Mouse (Mus musculus) MN1 (cell line): ENCODE data around the gene Mapk3.
"Not testable (repeated sequence)": the region's sequence is repeated elsewhere in the genome, so short reads cannot be mapped to it uniquely, and the experiment has no call there.

ENCODE experiments used
- DNase-seq: peaks from one replicate; pipeline ENCODE4 v3.0.0-alpha.2; 2016; ENCODE audit warnings: low spot score

The Mapk3 gene

DNA sequence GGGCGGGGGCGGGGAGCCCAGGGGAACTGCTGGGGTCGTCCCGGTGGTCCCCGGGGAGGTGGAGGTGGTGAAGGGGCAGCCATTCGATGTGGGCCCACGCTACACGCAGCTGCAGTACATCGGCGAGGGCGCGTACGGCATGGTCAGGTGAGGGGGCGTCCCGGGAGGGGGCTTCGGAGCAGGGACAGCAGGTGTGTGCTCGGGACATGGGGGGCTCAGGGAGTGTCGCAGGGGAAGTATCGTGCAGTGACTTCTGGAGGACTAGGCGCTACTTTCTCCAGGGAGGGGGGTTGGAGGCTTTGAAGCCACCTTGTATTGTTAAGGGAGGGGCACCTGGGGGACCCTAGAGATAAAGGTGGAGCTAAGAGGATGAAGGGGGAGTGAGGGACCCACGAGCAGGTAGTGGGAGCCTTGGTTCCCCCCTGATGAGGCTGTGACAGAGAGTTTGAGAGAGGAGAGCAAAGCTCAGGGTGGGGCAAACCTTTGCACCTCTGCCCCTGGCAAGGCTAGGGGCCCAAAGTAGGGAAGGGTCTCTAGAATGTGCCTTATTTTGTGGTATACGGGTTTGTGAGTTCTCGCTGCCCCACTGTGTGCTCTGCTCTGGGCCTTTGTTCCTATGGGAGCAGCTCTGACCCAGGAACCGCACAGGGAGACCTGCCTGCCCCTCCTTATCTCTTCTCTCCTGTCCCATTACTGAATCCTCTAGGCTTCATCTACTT is 430 bp downstream of the Mapk3 start:
- DNase-seq, result no peak

DNA sequence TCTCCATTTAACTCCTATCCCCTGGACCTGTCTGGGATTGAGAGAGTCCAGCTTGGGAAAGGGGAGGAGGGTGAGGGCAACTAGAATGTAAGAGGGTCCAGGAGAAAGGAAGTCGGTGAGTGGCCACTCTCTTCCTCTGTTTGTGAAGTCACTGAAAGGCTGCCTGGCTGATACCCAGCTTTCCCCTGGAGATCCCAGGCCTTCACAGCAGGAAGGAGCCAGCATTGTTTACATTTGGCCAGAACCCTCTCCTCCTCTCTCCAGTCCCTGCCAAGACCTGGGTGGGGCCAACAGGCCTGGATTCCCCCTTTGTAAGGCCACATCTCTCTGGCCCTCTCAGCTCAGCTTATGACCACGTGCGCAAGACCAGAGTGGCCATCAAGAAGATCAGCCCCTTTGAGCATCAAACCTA is 996 bp downstream of the Mapk3 start:
- peak; percentile 78 for DNase-seq

DNA sequence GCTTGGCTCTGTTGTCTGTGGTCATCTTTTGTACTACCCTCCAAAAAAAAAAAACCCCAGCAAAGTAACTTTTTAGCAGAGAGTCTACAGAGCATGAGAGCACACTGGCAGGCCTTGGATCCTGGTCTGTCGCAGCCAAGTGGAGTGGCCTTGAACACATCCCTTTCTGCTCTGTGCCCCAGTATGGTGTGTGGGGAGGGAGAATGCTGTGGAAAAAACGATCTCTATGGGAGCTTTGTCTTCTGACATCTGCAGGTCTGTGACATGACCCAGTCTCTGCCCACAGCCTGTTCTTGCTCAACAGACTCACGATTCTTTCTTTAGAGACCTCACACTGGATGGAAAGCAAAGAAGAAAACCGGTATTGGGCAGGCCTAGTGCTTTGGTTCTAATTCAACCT is 1.6 kb downstream of the Mapk3 start:
- no peak for DNase-seq

DNA sequence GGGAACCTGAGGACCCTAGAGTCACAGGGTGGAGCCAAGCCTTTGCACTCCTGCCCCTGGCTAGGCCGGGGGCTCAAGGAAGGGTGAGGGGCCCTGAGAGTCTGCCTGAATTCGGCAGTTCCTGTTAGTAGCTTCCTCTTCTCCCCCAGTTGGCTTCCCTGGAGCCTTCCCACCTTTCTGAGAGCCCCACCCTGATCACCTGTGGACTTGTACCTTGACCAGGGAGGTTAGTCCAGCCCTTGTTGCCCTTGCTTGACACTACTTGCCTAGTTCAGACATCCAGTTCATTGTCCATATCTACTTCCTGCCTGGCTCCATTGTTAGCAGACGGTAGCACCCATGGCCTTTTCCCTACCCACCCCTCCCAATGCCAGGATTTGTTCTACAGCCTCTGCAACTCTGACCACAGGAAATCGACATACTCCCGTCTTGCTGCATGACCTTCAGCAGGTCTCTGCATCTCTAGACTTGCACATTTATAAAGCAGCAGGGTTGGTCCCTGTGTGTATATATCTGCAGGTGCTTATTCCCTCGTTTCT is 2.2 kb downstream of the Mapk3 start:
- no peak for DNase-seq

DNA sequence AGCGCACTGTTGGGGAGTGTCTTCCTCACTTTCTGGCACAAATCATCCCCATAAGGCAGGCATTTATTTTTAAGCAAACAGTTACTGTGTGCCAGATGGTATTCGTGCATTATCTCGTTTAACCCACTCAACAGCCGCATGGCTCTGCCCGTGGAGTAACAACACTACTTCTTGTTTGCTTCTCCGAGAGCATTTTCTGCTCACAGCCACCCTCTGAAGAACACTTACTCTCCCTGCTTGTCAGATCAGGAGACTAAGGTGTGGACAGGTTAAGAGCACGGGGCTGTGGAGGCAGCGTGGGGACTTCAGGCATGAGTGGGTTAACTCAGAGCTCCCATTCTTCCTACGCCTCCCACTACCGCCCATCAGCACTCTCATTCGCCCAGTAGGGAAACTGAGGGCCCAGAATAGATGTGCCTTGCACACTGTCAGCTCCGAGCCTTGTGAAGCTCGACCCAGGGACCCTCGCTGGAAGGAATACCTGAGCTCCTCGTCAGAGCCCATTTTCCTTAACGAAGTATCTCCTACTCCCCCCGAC is 3.1 kb downstream of the Mapk3 start:
- DNase-seq, result no peak

DNA sequence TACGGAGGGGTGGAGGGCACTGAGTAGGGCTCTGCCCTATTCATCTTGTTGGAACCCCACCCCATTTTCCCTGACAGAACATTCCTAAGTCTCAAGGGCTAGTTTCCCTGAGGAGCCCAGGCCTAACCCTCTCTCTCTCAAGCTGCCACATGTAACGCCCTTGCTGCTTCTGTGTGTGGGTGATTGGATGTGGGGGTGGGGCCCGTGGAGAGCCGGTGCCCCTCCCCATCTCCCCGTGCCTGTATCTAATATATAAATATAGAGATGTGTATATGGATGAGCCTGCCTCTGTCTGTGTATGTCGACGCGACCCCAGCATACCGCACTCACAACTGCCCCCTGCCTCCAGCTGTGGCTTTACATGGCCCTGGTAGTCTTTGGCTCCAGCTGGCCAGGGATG is 6.1 kb downstream of the Mapk3 start:
- DNase-seq, result no peak

DNA sequence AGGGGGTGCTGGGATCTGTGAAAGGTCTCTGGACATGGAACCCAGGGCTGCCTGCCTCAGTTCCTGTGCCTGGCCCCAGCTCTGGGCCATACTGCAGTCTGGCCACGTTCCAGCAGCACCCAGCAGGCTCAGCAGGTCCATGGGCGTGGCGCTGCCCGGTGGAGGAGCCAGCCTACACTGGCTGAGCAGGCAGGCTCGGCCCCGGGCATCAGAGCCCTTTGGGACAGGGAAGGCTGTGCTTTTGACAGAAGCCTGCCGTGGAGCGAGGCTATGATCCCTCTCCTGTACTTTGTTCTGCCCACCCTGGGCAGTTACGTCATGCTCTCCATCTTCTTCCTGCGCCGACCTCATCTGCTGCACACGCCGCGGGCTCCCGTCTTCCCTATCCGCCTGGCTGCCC is 6.8 kb downstream of the Mapk3 start, which contains the start of gene Gdpd3:
TSS of gene Gdpd3 (plus strand) at position 134 of the 400 bp plus-strand sequence.
- peak; percentile 81 for DNase-seq

DNA sequence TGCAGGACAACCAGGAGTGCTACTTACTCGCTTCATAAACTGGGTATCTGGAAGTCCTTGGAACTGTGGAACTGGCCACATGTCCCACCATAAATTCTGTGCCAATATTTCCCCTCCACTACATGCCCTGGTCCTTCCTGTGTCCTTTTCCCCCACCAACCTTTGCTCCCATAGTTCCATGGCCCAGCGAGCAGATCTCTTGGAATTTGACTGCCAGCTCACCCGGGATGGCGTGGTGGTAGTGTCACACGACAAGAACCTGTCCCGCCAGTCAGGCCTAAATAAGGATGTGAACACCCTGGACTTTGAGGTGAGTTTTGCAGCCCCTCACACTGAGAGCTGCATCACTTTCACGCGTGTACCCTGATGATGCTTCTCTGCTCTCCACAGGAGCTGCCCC is 7.6 kb downstream of the Mapk3 start:
- DNase-seq, result no peak

DNA sequence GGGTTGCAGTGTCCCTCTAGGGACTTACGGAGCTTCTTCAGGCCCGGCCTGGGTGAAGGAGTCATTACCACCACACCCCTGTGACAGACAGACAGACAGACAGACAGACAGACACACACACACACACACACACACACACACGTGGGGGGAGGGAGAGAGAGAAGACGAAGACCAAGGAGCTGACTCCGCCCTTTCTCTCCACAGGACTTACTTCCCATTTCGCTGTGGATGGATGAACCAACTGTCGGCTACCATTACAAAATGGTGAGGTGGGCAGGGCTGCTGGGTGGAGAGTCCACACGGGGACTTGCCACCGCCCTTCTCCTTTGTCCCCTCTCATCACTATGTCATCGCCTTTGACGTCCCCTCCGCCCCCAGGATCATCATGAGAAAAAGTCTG is 11.4 kb downstream of the Mapk3 start:
- DNase-seq, result no peak

DNA sequence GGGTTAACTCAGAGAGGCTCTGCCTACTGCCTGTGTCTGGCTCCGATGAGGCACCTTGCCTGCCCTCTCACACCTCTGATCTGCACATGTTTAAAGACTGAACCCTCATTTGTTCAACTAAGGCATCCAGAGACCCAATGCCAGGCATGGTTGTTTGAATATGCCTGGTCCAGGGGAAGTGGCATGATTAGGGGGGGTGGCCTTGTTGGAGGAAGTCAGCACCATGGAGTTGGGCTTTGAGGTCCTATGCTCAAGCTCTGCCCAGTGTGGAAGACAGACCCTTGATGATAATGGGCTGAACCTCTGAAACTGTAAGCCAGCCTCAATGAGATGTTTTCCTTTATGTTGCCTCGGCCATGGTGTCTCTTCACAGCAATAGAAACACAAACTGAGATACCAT is 13.9 kb downstream of the Mapk3 start:
- no peak for DNase-seq

DNA sequence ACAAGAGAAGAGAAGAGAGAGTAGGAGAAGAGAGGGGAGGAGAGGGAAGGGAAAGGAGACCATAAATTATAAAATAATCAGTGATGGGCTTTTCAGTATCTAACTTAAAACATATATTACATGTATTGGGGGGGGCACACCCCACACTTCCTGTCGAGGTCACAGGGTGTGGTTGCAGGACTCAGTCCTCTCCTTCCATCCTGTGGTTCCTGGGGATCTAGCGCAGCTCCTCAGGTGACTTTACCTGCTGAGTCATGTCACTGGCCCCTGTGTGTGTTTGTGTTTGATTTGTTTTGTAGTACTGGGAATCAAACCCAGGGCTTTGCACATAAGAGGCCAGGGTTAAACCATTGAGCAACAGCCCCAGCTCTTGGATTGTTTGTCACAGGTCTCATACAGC is 15.1 kb downstream of the Mapk3 start:
- DNase-seq, result no peak

DNA sequence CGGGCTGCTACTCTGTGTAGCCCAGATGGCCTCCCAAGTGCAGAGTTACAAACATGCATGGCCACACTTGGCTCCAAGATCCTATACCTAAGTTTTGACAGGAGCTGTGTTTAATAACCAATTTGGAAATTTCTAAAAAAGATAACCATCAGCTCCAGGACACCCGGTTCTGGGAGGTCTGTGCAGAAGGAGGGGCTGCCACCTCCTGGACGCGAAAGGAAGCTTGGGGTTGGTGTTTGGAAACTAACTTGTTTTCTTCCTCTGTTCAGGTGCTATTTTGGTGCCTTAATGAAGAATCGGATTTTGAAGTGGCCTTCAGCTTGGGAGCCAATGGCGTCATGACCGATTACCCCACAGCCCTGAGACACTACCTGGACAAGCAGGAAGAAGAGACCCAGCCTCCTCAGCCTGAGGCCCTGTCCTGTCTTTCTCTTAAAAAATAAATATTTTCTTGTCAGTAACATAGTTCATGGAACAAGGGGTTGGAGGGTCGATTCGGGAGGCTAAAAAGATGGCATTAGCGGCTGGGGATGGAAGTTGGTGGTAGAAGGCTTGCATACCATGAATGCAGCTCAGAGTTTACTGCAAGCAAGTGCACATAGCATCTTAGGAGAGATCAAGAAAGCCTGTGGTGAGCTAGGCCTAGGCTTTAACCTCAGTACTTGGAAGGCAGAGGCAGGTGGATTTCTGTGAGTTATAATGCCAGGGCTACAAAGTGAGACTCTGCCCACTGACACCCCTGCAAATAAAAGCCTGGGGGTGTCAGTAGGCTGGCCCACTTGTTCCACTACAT is 16.0 kb downstream of the Mapk3 start:
- peak; percentile 42 for DNase-seq

DNA sequence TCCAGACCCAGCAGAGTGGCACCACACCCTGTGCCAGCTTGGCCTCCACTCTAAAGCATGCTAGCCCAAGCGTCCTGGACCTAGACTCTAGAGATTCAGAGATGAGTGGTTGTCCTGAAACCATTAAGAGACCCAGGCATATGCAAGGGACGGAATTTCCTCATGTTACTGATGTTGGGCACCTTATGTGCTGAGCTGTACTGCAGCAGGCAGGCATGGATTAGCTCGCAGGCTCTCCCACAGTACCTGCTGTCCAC is 16.5 kb downstream of the Mapk3 start:
- DNase-seq, result peak; percentile 29

DNA sequence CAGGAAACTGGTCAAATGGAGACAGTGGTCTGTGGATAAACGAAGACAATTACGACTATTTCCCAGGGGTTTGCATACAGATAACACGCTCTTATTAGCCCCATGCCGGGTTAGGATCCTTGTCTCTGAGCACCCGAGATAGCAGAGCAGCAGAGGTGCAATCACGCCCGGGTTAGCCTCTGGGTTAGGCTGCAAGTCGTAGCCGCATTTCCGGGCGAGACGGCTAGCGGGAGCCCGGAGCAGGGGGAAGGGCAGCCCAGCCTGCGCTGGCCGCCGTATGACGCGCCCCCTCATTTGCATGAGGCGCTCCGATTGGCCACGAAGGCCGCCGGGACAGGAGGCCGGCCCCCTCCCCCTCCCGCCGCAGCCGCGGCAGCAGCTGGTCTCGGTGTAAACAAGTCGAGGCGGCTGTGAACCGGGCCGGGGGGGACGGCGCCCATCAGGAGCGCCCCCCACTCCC is 17.2 kb downstream of the Mapk3 start, which contains the start of gene Ypel3:
TSS of gene Ypel3 (plus strand) at position 358 of the 460 bp plus-strand sequence.
- DNase-seq, result peak; percentile 93

DNA sequence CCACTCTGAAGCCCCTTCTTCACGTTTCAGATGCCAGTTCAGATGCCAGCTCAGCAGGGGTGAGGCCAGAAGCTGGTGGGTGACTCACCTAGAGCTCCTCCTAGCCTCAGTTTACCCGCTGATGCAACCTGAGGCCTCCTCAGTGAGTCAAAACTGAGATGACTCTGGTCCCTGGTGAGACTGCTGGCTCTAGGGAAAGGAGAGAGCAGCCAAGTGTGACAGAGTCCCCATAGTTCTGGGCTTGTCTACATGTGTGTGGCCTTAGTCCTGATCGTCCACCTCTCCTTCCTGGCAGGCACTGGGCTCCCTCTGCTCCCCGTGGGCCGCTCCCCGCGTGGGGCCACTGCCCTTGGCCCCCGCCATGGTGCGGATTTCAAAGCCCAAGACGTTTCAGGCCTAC is 18.1 kb downstream of the Mapk3 start:
- peak; percentile 34 for DNase-seq

DNA sequence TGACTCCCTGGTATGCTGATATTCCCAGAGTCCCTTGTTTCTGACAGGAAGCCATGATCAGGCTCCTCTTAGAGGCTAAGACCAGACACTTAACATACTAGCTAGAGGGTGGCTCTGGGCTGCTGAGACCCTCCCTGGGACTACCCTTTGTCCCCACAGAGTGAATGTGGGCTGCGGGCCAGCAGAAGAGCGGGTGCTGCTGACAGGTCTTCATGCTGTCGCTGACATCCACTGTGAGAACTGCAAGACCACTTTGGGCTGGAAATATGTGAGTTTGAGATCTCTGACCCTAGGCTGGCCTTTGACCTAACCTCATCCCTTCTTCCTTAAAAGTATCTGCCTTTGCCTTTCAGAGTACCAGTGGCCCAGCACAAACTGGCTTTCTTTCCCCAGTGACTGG is 18.7 kb downstream of the Mapk3 start:
- no peak for DNase-seq

DNA sequence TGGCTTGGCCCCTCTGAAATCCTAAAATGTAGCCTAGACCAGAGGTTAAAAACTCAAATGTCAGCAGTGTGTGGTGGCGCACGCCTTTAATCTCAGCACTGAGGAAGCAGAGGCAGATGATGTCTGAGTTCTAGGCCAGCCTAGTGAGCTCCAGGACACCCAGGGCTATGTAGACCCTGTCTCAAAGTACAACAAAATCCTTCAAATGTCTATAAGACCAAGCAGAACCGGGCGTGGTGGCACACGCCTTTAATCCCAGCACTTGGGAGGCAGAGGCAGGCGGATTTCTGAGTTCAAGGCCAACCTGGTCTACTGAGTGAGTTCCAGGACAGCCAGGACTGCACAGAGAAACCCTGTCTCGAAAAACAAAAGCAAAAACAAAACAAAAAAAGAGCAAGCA is 19.7 kb downstream of the Mapk3 start:
- DNase-seq, result not testable (repeated sequence)

DNA sequence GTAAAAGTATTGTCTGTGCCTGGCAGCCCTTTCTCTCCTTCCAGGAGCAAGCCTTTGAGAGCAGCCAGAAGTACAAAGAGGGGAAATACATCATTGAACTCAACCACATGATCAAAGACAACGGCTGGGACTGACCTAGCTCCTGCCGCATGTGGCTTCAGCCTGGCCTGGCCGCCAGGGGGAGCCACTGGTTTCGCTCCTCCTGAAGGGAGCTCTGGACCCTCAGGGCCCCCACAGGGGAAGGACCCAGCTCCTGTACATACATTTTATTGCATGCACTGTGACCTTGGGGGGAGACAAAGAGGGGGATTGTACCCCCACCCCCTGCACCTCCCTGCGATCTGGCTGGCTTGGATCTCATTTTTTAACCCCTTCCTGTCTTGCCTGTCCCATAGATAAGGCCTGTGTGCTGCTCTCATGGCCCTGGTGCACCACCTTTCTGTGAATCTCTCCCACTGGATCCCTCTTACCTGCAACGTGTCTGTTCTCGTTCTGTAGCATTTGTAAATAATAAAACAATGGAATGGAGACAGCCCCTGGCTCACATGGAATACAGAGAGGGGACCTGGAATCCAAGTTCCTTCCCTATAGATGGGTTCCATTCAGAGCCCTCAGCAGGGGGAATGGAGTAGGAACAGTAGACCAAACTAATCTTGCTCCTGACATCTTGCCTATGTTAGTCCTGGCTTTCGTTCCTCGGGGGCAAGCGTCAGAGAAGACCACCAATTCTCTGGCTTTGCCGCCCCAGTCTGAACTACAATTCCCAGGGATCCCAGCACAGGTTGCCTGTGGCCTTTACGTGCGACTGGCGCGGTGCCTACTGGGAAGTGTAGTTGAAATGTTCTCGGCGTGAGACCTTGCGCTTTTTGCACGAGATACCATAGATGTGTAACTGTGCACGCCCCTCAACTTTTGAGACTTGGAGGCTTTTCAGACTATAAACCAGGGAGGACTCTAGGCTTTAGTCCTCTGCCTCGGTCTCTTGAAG is 20.9 kb downstream of the Mapk3 start:
- peak; percentile 87 for DNase-seq

DNA sequence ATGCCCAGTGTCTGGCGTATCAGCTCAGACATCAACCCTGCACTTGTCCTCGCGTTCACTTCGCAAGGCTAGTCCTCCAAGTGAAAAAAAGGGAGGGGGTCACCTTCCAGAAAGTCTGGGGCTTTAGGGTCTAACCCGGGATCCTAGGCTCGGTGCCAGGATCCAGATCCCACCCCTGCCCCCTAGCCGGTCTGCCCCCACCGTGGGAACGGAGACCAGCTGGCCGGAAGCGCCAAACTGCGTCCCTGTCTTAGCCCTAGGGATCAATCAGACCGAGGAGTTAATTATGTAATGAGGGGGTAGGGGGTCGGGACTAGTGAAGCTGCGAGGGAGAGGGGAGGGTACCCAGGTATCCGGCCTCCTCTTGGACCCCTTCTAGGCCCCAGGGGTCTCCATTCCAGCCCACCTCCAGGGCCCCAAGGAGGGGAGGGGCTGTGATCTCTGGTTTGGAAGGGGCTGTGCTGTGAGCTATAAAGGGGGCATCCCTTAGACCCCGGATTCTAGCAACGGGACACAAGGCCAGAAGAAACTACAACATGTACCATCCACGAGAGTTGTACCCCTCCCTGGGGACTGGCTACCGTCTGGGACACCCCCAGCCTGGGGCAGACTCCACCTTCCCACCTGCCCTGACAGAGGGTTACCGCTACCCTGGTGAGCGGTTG is 21.7 kb downstream of the Mapk3 start, which contains the start of gene Tbx6:
TSS of gene Tbx6 (plus strand) at position 513 of the 665 bp plus-strand sequence.
- no peak for DNase-seq

DNA sequence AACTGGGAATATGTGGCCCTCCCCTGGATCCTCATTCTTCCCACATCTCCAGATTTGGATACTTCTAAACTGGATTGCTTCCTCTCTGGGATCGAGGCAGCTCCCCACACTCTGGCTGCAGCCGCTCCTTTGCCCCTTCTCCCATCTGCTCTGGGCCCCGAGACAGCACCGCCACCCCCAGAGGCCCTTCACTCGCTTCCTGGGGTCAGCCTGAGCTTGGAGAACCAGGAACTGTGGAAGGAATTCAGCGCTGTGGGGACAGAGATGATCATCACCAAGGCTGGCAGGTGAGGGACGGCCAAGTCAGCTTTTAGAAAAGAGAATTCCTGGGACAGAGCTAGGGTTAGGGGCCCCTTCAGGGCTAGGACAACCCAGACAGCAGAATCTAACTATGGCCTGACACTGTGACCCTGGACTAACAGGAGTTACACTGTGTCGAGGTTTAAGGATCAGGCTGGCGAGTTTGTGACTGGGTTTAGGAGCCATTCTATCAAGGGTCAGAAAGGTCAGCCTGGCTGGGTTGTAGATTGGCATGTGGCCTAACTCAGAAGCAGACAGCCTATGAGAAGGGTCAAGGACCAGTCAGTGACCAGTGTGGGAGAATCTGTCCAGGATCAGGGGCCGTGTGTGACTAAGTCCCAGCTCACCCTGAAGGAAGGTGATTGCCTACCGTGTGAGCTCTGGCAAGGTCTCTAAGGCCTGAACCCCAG is 22.4 kb downstream of the Mapk3 start:
- no peak for DNase-seq

DNA sequence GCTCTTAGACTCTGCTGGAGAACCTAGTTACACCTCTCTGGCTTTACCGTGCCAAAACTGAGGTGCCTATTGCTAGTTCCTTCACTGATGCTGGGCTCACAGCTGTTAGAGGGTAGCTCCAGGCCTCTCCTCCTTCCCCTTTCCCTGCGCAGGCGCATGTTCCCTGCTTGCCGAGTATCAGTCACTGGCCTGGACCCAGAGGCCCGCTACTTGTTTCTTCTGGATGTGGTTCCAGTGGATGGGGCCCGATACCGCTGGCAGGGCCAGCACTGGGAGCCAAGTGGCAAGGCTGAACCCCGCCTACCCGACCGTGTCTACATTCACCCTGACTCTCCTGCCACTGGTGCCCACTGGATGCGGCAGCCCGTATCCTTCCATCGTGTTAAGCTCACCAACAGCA is 23.3 kb downstream of the Mapk3 start:
- DNase-seq, result no peak
